Mouse (Mus musculus): ENCODE measurements around the gene Slit1.

- TF ChIP-seq GATA1 (IDR thresholded peaks at IDR 0.05; ENCODE audit: borderline replicate concordance, low read length) (no peak), FLI1 (IDR thresholded peaks at IDR 0.05; ENCODE audit: low read length) (no peak)
These were observed 137.1 kb downstream of the Slit1 start for GRCm38 (mm10) chr19:41606208-41606987.

Measured in megakaryocyte, embryonic 14.5 days (primary cell).